Mouse (Mus musculus) natural killer cell, adult 2 months (primary cell): ENCODE results near the gene Ehd3.

Source experiments
- DNase-seq, 2 experiments: peaks; one replicate each; pipeline ENCODE4 v3.0.0; 2022; ENCODE audit warnings: low spot score in 2 of 2

Ehd3 gene

DNA sequence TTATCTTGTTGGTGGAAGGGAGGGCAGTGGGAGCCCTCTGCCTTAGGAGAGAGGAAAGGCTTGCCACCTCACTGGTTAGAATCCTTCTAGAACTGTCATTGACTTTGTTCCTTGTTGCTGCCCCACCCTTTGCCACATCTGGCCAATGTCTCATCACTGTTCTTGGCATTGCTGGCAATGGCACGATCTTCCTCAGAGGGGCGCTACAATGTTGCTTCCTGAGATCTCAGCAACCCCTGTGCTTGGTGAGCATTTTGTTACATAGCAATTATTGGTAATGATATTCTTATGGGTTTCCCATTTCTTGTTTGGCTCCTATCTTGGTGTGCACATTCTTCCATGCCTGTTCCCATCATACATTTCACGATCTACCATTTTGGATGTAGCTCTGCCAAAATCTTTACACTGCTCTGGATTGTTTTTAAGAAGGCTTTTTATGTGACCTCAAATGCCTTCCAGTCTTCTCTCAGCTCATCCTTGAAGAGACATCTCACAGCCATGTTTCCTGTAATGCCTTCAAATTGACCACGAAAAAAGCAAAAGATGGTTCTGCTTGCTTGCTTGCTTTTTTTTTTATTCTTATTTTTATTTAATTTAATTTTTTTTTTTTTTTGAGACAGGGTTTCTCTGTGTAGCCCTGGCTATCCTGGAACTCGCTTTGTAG lies at the start of gene Ehd3:
TSS of gene Ehd3 (plus strand) at position 614 of the 664 bp plus-strand sequence.
- no peak for DNase-seq

DNA sequence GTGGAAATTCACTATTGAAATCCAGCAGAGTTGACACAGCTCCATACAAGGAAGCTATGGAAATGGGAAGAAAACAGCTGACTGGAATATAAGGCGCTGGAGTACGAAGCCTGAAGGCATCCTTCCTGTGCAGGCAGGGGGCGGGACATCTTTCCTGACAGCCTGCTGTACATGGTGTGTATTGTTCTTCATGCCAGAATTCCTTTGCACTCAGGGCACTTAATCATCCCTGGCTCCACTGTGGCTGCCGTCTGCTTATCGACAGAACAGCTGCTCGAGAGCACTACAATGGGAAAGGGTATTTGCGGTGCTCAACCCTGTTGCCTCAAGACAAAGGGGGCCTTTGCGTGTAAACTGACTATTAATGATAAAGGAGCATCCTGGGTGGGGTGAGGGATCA lies 33.0 kb upstream of the Ehd3 start:
- DNase-seq = no peak

DNA sequence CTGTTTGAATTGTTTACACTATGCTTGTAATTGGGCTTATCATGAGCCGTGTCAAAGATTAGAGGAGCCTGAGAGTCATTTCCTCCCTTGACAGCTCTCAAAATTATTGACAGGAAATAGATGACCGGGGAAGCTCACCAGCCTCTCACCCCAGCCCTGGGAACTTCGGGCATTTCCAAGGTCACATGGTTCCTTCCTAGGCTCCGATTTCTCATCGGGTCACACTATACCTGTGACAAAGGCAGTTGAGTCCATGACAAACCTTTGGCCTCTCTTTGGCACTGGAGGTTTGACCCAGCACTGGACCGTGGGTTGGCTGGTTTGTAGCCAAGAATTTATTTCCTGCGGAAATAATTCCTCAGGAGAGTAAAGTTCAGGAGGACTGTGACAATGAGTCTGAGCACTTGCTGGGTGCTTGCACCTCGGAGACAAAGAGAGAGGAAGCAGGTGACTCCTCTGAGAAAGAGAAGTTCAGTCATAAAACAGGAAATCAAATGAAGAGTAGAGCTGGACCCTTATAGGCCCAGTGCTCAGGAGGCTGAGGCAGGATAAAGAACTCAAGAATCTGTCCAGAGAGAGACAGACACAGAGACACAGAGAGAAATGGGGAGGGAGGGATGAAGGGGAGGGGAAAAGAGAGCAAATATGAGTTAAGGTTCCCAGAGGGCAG lies 17.2 kb upstream of the Ehd3 start:
- no peak for DNase-seq

DNA sequence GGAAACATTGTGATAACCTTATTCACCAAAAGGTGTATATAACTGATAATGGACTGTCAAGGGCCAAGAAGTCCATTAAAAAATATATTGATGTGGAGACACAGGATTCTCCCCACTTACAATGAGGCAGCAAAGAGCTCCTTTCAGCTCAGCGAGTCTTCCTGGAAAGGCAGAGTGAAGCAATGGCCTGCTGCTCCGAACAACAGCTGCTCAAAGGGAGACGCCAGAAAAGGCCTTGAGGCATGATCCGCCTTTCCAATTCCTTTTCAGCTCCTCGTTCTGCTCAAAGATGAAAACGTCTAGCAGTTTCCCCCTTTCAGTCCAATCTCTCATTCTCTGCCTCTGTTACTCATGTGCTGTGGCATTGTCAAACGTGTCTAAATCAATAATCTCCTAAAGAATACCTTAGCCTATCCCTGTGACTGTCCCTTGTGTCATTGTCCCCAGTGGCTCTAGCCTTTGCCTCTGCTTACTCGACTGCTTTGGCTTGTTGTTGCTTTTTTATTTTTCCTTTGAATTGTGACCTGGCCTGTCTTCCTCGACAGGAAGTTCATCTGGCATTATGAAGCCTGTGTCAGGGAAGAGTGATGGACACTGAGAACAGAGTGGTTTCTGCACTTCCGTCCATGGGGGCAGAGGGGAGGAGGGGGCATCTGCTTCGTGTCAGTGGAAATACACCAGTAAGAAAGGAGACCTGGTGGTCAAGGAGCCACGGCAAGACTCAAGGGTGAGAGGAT lies 13.5 kb upstream of the Ehd3 start:
- no peak for DNase-seq

DNA sequence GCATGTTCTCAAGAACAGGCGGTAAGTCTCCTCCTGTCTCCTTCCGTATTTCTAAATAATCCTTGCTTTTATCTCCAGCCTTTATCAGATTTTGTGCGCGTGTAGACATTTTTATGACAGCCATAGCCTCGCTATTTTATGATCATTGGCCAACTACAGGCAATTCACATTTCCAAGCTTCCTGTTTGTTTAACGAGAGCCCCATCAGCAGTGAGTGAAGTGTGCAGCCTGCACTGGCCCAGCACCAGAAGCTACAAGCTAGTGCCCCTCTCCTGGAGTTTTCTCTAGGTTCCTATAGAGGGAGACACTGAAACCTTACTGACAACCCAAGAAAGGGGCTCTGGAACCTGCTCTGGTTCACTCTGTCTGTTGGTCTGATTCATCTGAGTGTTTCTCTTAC lies 7.1 kb upstream of the Ehd3 start:
- no peak for DNase-seq

DNA sequence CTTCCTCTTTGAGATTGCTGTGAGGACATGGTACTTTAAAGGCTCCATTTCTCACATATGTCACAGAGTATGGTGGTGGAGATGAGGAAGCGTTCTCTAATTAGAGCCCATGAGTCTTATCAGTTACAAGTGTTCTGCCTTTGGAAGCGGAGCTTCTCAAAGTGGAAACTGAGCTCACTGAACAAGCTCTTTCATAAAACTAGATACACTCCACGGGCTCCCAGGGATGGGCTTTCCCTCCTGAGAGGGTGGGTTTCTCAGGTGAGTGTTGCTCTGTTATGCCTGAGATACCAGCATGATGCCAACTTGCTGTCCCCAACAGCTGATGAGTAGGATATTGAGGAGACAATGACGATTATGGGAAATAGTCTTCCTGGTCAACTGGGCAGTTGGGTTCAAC lies 6.2 kb upstream of the Ehd3 start:
- no peak for DNase-seq

DNA sequence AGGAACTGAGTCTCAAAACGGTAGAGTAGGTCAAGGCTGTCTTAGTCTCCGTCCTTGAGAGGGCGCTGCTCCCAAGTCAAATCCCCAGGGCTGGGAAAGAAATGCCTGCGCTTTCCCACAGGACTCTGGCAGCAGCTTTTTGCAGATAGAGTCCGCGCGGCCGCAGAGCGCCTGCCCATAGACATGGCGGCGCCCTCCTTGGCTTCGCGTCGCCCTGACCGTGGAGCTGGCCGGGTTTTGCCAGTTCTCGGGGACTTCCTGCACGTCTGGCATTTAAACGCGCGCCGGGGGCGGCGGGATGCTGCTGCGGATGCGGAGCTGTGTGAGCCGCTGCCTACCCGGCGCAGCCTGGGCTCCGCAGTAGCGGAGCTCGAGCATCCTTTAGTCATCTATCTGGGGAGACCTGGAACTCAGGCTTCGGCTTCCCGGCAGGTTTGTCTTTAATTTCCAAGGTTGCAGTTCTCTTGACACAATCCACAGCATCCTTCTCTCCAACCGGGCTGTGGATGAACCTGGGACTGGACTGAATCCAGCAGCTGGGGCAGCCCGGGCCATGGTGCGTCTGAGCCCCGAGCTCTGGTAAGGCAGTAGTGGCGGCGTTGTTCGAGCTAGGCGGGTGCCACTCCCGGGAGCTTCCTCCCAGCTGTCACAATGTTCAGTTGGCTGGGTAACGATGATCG lies 798 bp downstream of the Ehd3 start:
- peak; percentile 77 to 82 for DNase-seq

DNA sequence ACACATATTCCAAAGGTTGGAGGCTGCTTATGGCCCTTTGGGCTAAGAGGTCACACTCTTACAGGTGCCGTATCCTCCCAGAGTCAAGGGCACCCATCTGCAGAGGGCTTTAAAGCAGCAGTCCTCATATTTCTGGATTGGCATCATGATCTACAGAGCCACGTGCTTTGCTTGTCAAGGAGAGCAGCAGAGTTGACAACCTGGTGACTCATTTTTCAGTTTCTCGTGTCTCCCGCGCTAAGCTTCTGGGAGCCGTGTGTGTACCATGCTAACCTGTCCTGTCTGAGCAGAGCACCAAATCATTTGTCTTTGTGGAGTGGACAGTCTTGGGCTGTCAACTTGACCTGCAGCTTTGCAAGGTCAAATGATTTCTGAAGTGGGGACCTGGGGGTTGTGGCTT lies 2.4 kb downstream of the Ehd3 start:
- DNase-seq = no peak

DNA sequence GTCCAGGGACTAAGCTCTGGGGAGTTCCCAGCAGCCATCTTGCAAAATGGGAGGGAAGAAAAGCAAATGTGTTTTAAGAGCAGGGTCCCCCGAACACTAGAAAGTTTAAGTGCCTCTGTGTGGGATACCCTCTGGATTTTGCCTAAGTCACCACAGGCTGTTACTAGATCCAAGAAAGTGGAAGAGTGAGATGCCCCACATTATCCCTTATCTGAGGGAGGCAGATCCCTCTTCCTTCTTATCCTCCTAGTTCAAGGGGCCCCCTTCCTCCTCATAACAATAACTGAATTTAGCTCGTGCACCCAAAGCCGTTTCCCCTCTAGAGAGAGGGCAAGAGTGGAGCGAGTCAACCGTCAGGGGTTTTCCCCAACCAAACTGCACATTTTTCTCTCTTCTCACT lies 3.3 kb downstream of the Ehd3 start:
- no peak for DNase-seq

DNA sequence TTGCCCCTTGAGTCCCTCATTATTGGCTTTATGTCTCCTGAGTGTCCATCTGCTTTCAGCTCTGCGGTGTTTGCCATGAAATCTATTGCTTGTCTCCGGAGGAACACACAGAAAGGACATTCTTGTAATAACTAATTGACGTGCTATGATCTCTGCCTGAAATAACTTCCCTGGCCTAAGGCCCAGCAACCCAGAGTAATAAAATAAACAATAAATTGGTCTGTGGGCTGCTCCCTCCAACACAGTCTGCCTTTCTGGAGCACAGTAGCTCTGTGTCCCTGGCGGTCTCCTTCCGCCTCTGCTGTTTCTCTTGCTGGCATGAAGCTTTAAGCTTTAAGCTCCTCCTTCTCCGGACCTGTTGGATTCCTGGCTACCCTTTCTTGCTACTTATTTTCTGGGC lies 4.5 kb downstream of the Ehd3 start:
- no peak for DNase-seq

DNA sequence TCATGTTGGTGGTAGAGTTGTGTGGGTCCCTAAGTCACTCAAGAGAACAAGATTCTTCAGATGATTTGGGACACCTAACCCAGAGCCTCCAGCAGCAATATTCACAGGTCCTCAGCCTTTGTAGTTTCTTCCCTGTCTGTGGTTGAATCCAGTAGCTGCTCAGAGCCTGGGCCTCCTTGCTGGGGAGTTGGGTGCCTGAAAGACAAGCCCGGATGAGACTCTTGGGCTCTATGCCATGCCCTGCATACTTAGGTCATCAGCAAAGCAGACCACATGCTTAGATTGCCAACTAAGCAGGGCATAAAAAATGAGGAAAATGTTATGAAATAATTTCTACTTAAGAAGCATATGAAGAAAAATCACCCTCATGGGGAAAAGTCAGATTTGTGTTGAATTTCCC lies 6.9 kb downstream of the Ehd3 start:
- DNase-seq = no peak

DNA sequence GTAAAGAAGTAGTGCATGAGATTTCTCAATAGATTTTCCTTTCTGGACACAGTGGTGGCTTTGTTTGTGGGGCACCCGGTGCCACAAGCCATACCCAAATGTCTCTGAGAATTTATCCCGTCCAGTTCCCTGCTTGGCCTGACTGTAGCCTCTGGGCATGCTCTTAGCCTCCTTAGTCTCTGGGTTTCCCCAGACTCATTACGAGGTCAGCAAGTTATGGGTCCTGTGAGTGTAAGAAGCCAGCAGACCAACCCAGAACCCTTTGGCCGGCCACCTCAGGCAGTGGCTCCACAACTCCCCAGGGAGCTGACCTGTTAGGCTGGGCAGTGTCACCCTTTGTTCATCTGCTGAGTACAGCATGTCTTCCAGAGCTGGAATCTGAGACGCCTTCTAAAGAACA lies 7.6 kb downstream of the Ehd3 start:
- DNase-seq = no peak

DNA sequence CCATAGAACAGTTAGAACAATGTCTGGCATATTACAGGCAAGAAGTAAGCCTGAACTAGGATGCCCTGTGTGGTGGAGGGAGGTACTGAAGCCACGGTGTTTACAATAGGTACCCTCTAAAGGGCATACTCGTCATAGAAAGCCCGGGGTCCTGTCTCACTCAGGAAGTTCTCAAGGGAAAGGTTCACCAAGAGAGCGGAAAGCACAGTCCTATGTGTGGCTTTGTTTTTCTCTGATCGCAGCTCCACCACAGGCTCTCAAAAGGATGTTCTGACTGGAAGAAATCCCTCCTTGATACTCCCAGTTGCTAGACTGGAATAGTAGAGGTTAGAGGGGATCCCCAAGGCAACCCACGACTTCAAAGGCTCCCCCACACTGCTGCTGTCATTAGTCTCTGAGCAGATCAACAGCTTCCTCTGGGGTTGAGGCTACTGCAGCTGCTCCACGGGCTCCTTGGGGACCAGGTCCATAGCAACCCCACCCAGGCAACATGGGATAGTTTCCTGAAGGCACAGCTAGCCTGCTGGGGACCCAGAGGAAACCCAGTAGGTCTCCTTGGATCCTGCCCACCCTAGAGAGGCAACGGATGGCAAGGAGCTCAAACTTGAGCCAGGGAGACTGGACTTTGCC lies 9.2 kb downstream of the Ehd3 start:
- DNase-seq = peak in 1 of 2 experiments; percentile 51

DNA sequence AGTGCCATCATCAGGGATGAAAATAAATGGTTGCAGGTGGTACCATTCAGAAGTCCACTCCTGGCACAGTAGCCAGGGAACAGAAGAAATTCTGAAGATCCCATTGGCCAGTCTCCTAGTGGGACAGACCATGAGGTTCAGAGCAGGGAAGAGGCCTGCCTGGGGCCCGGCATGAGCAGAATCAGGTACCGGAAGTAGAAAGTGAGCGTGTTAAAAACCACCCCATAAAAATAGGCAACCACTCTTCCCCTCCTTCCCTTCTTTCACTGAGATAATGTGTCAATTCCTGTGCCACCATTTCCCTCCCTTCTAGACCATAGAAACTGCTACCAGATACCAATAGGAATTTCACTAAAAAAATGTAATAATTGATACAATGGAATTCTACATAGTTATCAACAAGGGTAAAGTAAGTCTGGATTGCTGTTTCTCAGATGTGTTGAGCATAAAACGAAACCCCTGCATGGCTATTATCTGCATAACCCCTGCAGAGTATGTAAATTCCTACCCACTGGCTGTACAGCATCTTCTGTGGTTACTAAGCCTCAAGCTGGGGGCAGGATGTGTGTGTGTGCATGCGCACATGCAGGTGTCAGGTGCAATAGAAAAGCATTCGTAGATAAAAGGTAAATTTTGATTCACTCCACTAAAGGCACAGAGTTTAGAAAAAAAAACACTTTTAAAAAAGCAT lies 10.7 kb downstream of the Ehd3 start:
- peak; percentile 62 to 72 for DNase-seq

DNA sequence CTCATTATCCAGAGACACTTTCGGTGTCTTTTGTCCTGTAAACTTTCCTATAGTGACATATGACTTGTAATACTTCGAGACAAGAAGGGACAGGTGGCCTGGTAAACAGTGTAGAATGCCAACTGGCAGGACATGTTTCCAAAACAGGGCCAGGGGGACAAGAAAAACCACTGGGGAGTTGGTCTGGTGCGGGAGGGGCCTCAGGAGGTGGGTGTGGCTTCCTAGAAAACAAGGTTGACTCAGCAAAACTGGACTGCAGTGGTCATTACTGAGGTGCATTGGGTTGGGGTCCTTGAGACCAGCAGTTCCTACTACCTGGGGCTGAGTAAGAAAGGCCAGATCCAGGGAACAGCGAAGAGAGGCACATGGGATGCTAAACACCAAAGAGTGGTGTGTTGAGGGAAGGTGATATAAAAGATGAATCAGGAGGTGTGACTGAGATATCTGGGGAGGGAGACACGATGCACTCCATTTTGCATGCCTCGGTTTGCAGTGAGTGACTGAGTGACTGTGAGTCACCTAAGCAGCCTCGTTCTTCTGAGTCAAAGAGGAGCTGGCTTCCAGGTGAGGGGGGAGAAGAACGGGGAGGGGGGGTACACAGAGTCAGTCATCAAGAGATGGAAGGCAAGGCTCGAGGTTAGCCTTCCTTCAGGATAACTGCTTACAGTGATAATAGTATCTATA lies 13.9 kb downstream of the Ehd3 start:
- DNase-seq = no peak

DNA sequence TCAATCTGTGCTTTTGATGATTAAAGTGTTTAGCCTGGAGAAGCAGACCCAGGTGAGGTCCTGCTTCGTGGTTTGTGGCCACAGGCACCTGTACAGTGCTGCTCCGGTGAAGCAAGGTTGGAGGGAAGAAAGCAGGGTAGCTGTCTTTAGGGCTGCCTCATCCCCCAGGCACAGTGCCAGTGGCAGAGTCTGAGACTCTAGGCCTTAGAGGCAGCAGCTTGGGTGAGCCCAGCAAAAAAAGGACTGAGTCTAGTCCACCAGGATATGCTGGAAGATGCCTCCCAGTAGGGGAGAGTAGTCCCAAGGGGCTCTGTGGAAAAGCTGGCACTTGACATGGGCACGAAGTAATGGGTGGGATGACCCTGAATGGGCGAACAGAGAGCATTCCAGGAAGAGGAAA lies 15.0 kb downstream of the Ehd3 start:
- DNase-seq = no peak

DNA sequence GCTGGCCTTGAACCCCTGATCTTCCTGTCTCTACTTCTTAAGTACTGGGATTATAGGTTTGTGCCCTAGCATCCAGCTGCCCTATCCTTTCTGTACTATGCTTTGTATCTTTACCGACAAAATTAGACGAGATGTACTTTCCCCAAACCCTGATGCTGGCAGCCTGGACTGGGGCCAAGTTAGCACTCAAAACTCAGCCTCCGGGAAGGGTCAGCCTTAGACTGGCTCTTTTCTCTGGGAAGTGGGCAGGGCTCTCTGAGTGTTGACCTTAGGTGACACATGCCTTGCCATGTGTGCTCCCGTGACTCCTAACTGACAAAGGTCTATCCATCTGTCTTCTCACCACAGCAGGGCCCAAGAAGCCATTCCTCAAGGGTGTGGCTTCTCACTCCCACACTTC lies 16.8 kb downstream of the Ehd3 start:
- DNase-seq = no peak

DNA sequence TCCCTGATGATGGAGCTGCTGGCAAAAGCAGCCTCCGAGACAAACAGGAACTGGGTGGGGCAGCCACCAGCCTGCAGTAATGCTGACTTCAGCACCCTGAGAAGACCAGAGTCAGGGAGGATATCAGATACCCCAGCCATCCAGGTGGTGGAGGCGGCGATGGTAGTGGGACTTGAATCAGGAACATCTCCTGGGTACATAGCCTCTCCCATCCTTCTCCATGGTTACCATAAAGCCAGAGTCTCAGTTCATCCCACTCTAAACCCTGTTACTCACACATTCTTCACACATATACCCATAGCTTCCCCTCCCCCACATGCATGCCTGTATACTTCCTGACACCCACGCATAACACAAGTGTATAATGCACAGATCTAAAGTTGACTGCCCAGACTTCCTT lies 18.3 kb downstream of the Ehd3 start:
- DNase-seq = peak; percentile 34 to 50

DNA sequence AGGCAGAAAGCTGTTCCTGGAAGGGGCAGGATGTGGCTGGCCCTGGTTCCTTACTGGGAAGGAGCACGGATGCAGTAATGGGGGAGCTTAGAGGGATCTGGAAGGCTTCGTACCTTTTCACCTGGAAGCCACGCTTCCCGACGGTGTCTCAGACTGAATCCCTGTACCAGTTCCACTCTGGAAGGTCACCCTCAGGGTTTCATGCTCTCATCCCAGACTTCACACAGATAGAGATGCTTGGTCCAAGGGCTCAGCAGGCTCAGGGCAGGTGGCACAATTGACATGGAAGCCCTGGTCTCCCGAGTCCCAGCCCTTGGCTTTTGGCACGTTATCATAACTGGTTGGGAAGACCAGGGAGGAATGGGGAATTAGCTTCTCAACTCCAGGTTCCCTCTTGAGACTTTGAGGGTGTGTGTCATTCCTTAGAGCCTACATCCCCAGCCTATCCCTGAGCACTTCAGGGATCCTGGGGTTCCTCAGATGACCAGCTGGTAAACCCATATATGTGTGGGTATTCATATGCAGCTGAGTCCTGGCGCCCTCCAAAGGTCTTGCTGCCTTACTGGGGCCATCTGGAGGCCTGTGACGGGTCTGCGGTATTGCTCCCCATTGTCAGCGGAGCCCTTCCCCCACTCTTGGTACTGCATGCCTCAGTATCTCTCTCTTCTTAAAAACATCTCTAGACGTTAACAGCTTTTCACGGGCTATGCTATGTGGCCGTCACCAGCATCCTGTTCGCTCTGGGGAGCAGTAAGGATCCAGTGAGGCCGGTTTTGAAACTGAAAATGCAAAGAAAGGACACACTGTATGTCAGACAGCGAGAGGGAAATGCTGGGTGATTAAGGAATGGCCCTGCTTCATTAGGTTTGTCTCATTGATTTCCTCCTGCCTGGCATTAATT lies 19.4 kb downstream of the Ehd3 start:
- no peak for DNase-seq

DNA sequence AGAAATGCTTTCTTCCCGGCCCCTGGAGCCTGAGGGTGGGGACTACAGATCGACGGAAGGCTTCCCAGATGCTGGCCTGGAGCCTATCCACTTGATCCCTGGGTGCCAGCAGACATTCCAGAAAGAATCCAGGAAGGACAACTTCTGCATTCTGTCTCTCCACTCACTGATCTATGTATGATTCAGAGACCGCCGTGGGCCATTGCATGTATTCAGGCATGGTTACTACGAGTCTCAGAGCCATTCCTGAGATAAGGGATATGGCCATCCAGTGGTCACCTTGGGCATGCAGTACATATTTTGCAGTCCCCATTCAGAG lies 20.0 kb downstream of the Ehd3 start:
- DNase-seq = no peak
